Mouse (Mus musculus) stomach, postnatal 0 days (tissue): ENCODE results near the gene Fbxw7.

Source experiments
- CTCF ChIP-seq: IDR thresholded peaks from 2 replicates; pipeline ENCODE4 v1.5.1; 2016; ENCODE audit warnings: antibody characterized with exemption, low read depth, mild to moderate bottlenecking, moderate library complexity
- EP300 ChIP-seq: optimal IDR thresholded peaks from 2 replicates; pipeline ENCODE3; 2016; ENCODE audit warnings: antibody characterized with exemption

GRCm38 (mm10) chr3:84927168-84927794, 112.2 kb downstream of the Fbxw7 start:
- TF ChIP-seq CTCF (no peak), EP300 (no peak)
